Mouse (Mus musculus): ENCODE measurements around the gene Hoxb5.

Gene Hoxb5

DNA sequence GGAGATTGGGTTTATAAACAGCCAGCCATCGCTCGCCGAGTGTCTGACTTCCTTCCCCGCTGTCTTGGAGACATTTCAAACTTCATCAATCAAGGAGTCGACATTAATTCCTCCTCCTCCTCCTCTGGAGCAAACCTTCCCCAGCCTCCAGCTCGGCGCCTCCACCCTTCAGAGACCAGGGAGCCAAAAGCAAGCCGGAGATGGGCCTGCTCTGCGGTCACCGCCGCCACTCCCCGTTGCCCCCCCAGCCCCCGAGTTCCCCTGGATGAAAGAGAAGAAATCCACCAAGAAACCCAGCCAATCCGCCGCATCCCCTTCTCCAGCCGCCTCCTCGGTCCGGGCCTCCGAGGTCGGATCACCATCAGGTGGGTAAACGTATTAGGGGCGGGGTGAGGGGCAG, 48.7 kb downstream of the Hoxb5 start:
- no peak for DNase-seq (ENCODE audit: low read depth, low spot score)

DNA sequence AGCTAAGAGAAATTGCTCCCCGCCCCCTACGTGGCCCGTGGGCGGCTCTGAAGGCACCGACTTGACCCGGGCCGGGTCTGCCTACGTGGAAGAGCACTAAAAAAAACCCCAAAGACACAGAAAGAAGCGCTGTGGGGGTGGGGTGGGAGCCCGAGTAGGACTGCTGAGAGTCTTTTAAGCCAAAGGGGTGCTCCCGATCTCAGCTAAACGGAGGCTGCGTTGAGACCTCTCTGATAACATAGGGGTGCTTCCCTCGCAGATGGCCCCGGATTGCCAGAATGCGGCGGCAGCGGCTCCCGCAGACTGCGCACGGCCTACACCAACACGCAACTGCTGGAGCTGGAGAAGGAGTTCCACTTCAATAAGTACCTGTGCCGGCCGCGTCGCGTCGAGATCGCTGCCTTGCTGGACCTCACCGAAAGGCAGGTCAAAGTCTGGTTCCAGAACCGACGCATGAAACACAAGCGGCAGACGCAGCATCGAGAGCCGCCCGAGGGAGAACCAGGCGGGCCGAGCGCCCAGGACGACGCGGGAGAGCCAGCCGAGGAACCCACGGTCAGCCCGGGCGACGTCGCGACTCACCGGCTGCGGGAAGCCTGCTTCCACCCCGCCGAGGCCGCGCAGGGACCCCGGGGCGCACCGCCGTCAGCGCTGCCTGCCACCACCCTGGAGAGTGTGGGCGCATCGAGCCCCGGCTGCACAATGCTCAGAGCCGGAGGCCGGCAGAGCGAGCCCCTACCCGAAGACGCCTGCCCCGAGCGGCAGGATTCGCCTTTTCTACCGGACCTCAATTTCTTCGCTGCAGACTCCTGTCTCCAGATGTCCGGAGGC, 49.8 kb downstream of the Hoxb5 start:
- DNase-seq (ENCODE audit: low read depth, low spot score): no peak

DNA sequence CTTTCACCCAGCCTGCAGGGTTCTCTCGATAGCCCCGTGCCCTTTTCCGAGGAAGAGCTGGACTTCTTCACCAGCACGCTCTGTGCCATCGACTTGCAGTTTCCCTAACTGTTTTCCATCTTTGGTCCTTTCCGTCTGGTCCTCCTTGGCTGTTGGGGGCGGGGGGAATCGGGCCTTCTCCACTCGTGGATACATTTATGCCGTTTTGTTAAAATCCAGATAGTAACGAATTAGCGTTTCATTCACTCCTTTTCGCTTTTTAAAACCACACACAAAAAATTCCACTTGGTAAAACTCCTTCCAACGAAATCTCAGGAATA, 50.3 kb downstream of the Hoxb5 start:
- no peak for DNase-seq (ENCODE audit: low read depth, low spot score)

GRCm38 (mm10) chr11:96353939-96354338, 50.8 kb downstream of the Hoxb5 start:
- no peak for DNase-seq (ENCODE audit: low read depth, low spot score)

- no peak for DNase-seq (ENCODE audit: low read depth, low spot score)
Observed at GRCm38 (mm10) chr11:96354376-96354775, 51.2 kb downstream of the Hoxb5 start.

- no peak for DNase-seq (ENCODE audit: low read depth, low spot score)
Observed at GRCm38 (mm10) chr11:96354801-96355311, 51.7 kb downstream of the Hoxb5 start.

Data from brain, embryonic 18.5 days (tissue).